Mouse (Mus musculus) v-Abl transformed pro-B cells (cell line): Measurements from ENCODE around the gene Hapln3.

Experiments used
- in situ Hi-C, 2 experiments: fragments of 400-800 bp; cut with MboI; formaldehyde crosslinking; loops; one replicate each; pipeline ENCODE4 v1.15.1; 2025; ENCODE audit not compliant: unreplicated experiment in 2 of 2

Gene Hapln3

GRCm38 (mm10) chr7:79130843-79131444 lies at the start of gene Hapln3:
Gene Hapln3, minus strand, starts transcription at chr7:79131018.
- in situ Hi-C loops, result loop anchor here in 1 of 2 experiments (25.0 kb wide), 1 partner anchor 331 kb away; the partner anchor contains the start of gene Polg

DNA sequence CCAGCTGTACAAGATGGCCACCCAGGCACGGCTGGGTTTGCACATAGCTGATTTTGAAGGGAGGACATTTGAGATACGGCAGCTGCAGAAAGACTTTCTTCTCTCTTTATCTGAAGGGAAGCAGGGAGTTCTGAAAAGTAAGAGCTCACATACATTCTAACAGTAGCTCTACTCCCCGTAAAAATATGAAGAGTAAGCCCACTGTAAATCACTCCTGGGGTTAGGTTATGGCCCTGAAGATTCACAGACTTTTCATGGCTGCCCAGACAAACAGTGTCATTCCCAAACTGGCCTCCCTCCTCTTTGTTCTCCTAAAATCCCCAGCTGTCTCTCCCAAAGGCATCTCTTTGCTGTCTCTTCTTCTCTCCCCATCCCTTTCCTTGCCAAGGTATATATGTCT lies 43.0 kb upstream of the Hapln3 start:
- in situ Hi-C loops, result no loop called here

GRCm38 (mm10) chr7:79171782-79172181 lies 41.0 kb upstream of the Hapln3 start:
- in situ Hi-C loops, result no loop called here

DNA sequence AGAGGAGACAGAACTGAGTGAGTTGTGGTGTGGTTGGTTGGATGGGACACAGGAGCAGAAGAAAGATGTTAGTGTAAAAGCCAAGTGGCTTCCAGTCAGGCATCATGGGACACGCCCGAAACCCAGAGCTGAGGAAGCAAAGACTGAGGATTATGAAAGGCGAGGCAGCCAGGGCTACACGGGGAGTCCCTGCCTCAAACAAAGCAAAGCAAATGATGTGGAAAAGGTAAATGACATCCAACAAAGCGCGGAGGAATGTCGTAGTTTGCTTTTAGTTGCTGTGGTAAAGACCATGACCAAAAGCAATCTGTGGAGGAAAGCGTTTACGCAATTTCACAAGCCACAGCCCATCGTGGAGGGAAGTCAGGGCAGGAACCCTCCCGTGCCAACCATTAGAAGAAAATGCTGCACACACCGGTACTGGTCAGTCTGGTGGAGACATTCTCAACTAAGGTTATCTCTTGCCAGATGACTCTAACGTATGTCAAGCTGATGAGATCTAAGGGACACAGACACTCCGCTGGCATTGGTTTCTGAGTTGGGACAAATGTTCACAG lies 36.3 kb upstream of the Hapln3 start:
- in situ Hi-C loops, result no loop called here

GRCm38 (mm10) chr7:79159406-79159805 lies 28.6 kb upstream of the Hapln3 start:
- in situ Hi-C loops, result no loop called here

- in situ Hi-C loops, result loop anchor here (10.0 to 25.0 kb wide), 2 partner anchors 313 to 325 kb away; partner anchors contain the start of gene Polg (in 1 of the 2)
These were observed 18.7 kb upstream of the Hapln3 start for GRCm38 (mm10) chr7:79149522-79149921.

DNA sequence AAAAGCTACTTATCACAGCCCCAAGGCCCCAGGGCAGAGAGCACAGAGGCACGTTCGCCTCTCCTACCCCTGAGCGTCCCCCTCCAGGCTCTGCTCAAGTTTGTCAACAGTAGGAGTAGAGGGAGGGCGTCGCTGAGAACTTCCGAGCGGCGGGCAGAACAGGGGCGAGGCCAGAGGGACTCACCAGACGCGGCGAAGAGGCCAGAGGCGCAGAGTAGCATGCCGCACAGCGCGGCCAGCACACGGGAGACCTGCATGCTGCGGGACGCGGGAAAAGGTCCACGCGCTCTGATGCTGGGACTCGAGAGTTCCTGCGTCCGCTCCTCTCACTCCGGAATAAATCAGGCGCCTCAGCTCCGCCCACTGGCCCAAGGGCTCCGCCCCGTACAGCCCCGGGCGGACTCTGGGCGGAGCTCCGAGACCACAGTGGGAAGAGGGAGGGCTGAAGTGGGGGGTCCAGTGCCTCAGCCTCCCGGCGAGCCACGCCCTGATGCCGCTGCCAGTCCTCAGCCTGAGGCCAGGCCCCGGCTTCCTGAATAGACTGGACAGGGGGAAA lies 18.0 kb upstream of the Hapln3 start, which contains the start of gene Mfge8:
Gene Mfge8 (minus strand): TSS at position 350 of the 556 bp plus-strand sequence.
- in situ Hi-C loops, result loop anchor here (10.0 to 25.0 kb wide), 2 partner anchors 314 to 326 kb away; partner anchors contain the start of gene Polg (in 1 of the 2)

GRCm38 (mm10) chr7:79147931-79148653 lies 17.3 kb upstream of the Hapln3 start:
- in situ Hi-C loops, result loop anchor here (10.0 to 25.0 kb wide), 2 partner anchors 314 to 327 kb away; partner anchors contain the start of gene Polg (in 1 of the 2)

- in situ Hi-C loops, result loop anchor here (10.0 to 25.0 kb wide), 2 partner anchors 315 to 328 kb away; partner anchors contain the start of gene Polg (in 1 of the 2)
These were observed 16.4 kb upstream of the Hapln3 start for GRCm38 (mm10) chr7:79147011-79147837.

DNA sequence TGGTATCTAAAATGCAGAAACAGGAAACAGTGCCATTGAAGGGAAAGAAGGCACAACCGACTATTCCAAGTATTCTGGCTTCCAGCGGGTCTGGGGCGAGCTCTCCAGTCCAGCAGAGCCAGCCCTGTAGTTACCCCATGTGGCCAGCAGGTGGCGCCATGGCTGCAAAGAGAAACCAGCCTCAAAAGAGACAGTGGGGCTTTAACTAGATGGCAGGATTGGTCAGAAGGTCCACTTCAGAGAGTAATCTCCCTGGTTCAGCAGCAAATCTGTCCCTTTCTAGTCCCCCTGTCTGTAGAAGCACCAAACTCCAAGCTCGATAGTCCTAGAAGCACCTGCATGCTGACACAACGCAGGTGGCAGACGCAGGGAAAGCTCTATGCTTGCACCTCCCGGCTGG lies 10.1 kb upstream of the Hapln3 start:
- in situ Hi-C loops, result loop anchor here (5.0 to 25.0 kb wide), 5 partner anchors 106 to 334 kb away; partner anchors contain the start of gene Polg (in 1 of the 2)

- in situ Hi-C loops, result loop anchor here (5.0 to 25.0 kb wide), 6 partner anchors 97 to 335 kb away; partner anchors contain the start of gene Polg (in 1 of the 2)
These were observed 9.2 kb upstream of the Hapln3 start for GRCm38 (mm10) chr7:79139891-79140591.

DNA sequence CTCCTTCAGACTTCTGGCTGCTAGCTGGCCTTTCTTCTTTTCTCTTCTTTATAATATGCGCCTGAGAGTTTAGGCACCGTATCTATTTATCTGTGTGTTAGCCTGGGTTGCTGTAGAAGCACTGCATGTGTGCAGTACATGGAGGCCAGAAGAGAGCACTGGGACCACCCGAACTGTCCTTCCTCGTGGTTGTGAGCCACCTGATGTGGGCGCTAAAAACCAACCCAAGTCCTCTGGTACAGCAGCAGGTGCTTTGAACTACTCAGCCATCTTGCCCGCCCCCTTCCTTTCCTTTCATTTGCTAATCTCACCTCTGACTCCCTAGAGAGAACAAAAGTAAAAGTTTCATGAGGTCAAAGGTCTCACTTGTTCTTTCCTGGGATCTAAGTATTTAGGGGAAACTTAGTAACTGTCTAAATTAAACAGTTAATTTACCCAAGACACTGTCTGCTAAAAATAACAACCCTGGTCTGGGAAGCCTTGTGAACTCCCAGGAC lies 8.6 kb upstream of the Hapln3 start:
- in situ Hi-C loops, result loop anchor here (5.0 to 25.0 kb wide), 2 partner anchors 98 to 323 kb away; partner anchors contain the start of gene Polg (in 1 of the 2)

DNA sequence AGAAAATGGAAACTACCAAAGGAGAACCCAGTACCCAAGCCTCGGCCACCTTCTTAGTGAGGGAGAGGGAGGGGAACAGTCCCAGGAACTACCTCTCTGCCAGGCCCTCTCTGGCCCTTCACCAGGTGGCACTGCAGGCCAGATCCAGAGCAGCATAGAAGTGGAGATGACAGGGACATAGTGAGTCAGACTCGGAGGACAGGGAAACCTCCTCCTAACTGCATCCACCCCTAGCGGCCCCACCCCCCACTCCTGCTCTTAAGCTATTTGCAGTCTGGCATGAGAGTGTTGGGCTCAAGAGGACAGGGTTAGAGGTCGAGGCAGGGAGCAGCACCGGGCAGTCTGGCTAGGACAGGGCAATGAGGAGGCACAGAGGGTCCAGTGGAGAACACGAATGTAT lies 2.6 kb upstream of the Hapln3 start:
- in situ Hi-C loops, result loop anchor here in 1 of 2 experiments (25.0 kb wide), 1 partner anchor 329 kb away; the partner anchor contains the start of gene Polg

DNA sequence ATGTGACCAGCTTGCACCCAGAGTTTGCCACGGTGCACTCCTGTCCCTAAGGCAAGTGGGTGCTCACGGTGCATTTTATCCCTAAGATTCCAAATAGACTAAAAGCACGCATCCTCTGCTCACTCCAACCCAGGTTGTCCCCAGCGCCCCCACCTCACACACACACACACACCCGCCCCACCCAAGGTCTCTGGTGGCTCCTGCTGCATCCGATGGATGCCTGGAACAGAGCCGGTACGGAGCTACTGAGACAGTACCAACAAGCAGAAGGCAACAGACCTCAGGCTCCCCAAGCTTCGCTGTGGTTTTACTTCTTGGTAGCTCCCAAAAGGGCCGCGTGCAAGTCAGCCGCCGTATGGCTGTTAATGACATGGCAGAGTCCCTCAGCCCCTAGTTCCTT lies 433 bp downstream of the Hapln3 start:
- in situ Hi-C loops, result loop anchor here in 1 of 2 experiments (25.0 kb wide), 1 partner anchor 332 kb away; the partner anchor contains the start of gene Polg

- in situ Hi-C loops, result loop anchor here in 1 of 2 experiments (25.0 kb wide), 1 partner anchor 332 kb away; the partner anchor contains the start of gene Polg
These were observed 935 bp downstream of the Hapln3 start for GRCm38 (mm10) chr7:79129883-79130282.

DNA sequence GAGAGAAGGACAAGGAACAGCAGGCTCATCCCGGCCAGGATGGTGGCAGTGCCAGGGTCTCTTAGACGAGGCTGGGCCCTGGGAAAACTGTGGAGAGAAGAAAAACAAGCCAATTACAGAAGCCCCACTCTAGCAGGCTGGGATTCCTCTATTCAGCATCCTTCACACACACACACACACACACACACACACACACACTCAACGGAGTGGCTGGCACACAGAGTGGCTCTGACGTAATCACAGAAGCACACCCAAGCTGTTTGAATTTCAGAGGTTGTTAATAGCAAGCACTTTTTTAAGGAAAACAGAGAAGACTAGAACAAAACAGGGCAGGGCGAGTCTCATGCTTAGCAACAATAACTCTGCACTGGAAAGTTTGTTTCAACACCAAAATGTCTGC lies 7.4 kb downstream of the Hapln3 start:
- in situ Hi-C loops, result no loop called here

DNA sequence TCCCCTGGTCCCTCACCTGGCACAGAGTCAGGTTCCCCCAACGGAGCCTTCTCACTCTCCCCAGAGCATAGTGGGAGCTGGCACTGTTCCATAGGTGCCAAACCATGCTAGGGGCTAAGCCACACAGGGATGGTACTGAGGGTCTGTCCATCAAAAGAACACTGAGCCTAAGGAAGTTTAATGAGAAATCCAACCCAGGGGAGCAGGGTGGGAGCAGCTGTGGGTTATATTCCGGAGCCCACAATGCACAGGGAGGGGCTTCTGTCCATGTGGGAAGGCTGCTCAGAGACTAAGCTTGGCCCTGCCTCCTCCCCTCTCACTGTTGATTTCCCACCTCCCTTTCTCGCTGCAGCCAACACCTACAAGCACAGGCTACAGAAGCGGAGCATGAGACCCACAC lies 17.0 kb downstream of the Hapln3 start:
- in situ Hi-C loops, result no loop called here

GRCm38 (mm10) chr7:79096492-79096891 lies 34.3 kb downstream of the Hapln3 start:
- in situ Hi-C loops, result no loop called here

- in situ Hi-C loops, result loop anchor here in 1 of 2 experiments (10.0 kb wide), 1 partner anchor 294 kb away; no protein-coding TSS in a partner anchor
These were observed 41.7 kb downstream of the Hapln3 start for GRCm38 (mm10) chr7:79089111-79089510.
